Mouse (Mus musculus): ENCODE results near the gene Tcf20.
"Not testable (repeated sequence)": the region's sequence is repeated elsewhere in the genome, so short reads cannot be mapped to it uniquely, and the experiment has no call there.

The Tcf20 gene

DNA sequence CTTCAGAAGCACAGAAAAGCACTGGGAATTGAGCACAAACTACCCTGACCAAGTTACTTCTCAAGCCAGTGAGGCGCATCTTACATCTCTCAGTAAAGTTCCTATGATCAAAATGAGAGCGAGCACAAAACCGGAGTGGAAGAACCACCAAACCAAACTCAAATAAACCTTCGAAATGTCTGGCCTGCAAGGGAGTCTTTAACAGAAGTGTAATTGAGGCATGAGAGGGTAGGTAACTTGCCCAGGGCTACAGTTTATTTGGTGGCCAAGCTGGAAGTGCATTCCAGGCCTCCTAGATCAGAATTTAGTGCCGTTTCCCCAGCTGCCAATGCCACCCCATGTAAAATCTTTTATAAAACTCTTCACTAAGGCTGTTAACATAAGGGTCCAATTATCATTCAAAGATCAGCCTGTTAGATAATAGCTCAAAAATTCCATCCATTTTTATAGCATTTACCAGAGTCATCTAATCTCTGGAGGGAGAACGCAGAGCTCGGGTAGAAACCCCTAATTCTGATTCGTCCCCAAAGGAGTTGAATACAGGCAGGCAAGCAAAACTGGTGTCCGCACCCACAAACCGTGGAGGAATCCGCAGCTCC is 89.4 kb downstream of the Tcf20 start:
- DNase-seq = no peak

DNA sequence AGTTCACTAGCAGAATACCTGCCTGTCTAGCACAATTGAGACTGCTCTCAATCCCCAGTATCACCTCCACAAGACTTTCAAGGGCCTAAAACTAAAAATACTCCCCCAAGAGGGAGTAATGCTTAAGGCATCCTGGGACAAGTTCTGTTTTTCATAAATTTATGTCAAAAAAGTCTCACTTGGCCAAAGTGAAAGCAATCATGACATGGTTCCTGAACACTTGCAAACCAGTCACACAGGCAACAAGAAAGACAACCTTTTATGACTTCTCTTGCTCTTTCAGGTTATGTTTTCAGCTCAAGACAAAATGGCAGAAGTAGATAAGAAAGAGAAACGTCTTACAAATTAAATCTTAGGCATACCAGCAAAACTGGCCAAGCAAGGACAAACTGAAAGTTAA is 91.3 kb downstream of the Tcf20 start:
- no peak for DNase-seq

DNA sequence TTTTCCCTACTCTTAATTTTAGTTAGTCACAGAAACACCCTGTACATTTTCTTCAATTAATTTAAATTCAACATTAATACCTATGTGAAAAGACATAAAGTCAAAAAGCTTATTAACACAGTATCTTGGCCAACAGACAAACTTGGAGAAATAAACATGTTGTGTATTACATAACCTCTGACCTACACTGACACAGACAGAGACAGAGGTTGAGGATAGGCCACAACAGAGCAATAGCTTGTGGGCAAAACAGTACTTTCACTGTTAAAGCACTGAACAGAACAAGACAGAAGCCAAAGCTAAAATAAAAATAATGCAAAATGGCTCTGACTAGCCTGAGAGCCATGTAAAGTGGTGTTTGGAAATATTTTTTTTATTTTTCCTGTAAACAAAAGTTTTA is 97.2 kb downstream of the Tcf20 start:
- DNase-seq = no peak

DNA sequence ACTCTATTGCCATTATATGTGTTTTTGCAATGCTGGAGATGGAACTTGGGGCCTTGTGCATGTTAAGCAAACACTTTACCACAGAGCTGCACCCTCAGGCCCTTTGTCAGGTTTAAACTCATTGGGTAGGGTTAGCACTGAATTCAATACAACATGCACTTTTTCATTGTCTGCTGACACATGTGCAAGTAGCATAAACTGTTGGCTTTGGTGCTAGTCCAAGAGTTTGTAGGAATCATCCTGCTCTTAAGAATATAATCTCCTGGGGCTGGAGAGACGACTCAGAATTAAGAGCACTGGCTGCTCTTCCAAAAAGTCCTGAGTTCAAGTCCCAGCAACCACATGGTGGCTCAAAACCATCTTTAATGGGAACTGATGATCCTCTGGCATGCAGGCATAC is 98.2 kb downstream of the Tcf20 start:
- no peak for DNase-seq

DNA sequence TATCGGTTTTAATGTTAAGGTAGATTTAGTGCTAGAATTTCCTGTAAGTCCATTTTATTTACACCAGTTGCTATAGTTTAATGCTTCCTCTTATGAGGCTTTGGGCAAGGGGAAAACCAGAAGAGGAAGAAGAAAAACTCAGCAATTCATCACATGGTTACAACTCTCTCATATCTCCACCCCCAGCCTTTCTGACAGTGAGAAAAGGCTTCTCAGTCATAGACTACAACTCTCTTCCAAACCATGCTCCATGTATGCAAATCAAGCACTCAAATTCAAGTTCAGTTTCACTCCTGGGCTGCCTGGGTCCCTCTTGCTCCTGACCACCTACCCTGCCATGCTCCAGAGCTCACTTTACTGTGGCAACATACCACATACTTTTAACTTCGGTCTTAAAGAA is 99.2 kb downstream of the Tcf20 start:
- no peak for DNase-seq

DNA sequence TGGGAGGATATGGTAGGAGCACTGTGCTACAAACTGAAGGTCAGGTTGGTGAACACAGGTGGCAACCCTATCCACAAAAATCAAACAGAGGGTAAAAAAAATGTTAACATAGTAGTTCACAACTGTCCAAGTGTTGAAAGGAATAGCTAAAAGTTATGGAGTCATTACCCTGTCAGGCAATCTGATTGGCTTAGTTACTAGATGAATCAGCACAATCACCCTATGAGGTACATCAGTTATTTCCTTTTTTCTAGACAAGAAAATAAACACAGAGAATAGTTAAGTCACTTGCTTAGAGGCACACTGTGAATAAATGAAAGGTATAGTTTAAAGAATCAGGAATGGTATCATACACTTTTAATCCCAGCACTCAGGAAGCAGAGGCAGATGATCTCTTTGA is 110.4 kb downstream of the Tcf20 start:
- DNase-seq = no peak

DNA sequence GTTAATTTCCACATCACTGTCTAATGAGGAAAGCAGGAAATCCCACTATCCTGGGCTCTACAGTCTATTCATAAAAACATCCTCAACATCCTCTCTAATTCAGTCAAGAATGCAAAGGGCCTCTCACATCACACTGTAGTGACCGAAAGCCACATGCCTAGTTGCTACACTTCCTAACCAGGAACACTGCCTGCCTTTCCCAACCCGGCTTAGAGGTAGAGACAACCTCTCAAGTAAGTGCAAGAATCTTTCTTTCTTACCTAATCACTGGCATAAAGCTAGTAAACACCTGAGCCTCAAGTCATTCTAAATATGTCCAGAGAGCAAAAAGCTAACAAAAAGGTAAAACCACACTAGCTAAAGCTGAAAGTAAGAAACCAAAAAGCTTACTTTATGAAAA is 110.8 kb downstream of the Tcf20 start:
- no peak for DNase-seq

DNA sequence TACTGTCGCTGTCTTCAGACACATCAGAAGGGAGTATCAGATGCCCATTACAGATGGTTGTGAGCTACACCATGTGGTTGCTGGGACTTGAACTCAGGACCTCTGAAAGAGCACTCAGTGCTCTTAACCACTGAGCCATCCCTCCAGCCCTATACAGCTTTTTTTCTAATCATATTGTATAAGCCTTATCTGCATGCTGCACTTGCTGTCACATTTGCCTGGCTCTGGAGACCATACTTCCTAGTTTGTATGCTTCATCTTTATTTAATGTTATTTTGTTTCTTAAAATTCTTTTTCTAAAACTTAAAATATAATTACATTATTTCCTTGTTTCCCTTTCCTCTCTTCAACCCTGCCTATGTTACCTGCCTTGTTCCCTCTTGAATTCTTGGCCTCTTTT is 115.6 kb downstream of the Tcf20 start:
- DNase-seq = no peak

DNA sequence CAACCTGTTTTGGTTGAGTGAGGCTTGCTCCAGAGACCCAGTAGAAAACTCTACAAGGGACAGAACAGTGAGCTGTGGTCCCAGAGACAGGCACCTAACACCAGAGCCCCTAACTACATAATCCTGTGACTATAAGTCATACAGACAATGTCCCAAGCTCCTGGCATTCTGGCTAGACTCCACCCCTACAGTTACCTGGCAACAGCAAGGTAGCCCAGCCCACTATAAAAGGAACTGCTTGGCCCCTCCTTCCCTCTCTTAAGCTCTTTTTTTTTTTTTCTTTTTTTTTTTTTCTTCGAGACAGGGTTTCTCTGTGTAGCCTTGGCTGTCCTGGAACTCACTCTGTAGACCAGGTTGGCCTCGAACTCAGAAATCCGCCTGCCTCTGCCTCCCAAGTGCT is 121.4 kb downstream of the Tcf20 start:
- DNase-seq = not testable (repeated sequence)

DNA sequence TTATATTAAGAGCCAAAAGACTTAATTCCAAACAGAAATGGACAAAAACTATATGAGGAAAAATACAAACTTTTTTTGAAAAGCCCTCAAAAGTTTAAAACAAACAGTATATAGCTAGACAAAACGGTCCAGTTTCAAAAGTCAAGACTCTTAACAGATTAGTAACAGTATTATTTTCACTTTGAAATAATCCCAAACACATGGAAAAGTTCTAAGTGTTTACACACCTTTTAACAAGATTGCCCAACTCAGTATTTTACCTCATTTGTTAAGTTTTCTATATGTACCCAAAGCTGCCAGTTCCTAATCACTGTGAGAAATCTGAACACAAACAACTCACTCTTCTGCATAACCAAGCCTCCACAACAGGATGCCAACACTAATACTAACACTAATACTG is 124.0 kb downstream of the Tcf20 start:
- no peak for DNase-seq

DNA sequence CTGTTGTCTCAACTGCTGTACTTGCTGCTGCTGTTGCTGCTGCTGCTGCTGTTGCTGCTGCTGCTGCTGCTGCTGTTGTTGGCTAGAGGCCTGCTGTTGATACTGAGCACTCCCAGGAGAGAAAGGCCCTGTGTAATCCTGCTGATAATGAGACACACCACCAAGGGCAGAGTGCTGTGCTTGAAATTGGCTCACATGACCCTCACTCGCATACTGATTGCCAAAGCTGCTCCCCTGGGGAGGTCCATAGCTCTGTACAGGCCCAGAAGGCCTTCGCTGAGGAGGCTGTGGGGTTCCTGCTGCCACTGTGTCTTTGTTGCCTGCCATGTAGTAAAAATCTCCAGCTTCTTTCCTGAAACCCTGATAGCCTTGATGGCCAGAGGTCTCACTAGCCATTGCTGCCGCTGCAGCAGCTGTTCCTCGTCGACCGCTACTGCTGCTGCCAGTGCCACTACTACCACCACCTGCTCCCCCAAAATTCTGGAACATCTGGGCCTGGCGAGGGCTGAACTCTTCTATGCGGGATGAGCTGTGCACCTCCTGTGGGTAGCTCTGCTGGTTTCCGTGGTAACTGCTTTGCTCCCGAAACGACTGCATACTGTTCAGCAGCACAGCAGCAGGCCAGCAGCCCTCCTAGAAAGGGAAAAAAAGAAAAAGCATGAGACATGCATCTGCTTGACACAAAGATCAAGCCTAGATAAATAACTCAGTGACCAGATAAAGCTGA is 130.9 kb downstream of the Tcf20 start:
- no peak for DNase-seq

DNA sequence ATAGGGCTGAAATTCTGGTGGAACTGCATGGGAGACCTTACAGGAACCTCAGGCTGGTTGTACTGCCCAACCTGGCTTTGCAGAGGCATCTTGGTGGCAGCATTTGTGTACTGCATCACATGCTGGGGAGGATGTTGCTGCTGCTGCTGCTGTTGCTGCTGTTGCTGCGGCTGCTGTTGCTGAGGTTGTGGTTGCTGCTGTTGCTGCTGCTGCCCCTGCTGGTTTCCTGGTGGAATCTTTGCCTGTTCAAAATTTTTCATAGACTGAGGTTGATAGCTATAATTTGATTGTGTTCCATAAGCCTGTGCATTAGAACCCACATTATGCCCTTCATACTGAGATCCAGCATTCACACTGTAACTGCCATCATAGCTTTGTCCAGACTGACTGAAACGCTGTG is 131.6 kb downstream of the Tcf20 start:
- DNase-seq = no peak

DNA sequence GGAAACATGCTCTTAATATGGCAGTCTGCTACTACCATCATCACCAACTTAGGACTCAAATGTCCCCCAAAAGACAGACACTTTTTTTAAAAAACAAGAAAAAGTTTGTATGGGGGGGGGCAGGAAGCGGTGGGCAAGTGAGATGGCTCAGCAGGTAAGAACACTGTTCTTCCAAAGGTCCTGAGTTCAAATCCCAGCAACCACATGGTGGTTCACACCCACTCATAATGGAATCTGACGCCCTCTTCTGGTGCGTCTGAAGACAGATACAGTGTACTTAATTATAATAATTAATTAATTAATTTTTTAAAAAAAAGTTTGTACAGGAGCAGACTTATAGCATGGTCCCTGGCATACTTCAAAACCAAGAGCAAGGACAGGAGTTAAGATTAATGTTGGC is 148.5 kb downstream of the Tcf20 start:
- DNase-seq = no peak

DNA sequence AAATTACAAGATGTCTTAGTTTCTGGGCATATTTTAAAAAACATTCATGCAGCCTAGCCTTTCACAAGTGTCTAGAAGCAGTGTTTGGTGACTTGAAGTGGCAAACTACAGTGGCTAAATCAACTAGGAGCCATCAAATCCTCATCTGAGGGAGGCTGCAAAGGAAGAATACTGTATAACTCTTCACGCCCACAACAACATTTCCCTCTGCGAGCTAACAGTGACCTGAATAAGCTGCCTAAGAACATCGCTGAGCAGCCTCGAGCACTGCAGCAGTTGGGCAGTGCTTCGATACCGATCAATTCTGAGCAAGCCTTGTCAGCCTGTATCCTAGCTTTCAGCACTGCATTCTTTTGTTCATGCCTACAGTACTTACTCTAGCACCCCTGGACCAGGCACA is 157.8 kb downstream of the Tcf20 start:
- DNase-seq = no peak

DNA sequence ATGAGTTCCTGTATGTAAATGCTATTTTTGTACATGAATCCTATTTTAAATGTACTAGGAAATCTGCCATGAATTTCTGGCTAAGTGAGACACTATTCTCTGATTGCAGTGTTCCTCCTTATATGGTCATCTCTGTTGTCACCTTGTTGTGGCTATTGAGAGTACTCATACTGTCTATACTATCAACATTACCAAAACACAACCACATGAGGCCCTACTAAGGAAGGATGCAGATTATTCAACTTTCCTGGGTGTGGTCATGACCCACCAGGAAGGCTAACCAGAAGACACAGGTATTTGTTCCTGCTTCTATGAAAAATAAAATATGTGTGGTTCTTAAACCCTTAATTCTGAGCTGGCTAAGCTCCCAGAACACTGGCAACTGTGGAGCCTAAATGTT is 161.8 kb downstream of the Tcf20 start:
- no peak for DNase-seq

DNA sequence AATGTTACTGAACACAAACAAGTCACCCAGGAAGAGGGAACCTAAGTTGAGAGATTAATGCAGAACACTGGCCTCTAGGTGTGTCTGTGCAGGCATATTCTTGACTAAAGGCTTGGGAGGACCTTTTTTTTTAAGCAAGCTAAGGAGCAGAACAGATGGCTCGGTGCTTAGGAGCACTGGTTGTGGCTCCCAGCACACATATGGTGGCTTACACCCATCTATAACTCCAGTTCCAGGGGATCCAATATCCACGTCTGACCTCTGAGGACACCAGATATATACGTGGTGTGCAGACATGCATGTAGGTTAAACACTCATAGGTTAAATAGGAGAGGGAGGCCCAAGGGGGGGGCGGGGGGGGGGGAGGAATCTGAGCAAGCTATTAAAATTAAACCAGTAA is 165.3 kb downstream of the Tcf20 start:
- no peak for DNase-seq

DNA sequence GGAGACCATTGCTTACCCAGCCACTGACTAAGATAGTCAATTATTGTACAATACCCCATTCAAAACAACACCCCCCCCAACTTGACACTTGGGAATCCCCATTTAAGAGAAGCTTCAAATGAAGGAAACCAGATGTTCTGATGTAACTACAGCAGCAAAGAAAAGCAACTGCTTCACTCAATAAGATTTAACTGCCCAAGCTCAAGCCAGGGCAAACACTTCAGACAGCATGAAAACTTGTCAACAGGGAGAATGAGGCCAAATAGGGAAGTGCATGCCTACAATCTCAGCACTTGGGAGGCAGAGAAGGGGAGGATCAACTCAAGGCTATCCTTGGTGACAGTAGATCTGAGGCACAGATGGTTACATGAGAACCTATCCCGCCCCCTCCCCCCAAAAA is 166.0 kb downstream of the Tcf20 start:
- no peak for DNase-seq

DNA sequence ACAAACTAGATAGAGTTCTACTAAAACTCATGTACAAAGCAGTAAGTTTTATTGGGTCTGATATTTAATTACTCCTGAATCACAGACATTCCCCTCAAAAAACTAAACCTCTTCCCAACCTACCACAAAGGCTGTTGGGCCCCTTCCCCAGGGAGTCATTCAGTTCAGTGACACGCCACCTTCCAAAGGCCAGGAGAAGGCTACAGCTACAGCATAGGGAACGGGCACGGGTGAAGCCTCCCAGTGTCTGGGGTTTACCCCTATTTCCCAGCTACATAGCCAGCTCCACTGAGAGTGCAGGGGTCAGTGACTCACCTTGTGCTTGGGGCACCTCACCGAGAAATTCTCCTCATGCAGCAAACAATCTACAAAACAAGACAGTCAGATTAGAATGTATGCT is 172.4 kb downstream of the Tcf20 start:
- DNase-seq = no peak

DNA sequence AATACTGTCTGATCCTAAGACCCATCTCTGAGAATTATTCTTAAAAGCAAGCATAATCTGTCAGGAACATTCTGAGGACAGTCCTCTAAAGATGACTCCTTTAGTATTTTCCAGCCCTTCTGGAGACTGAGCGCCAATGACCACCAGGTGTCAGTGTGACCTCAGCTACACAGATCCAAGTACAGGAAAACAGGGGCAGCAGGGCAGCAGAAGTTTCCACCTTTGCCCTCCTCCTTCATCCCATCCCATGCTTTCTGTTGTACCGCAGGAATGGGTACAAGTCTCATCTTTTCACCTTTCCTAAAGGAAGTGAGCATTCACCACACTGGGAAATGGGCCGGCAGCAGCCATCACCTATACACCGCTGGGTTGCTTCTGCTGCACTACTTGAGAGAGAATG is 172.9 kb downstream of the Tcf20 start:
- peak; percentile 28 for DNase-seq

DNA sequence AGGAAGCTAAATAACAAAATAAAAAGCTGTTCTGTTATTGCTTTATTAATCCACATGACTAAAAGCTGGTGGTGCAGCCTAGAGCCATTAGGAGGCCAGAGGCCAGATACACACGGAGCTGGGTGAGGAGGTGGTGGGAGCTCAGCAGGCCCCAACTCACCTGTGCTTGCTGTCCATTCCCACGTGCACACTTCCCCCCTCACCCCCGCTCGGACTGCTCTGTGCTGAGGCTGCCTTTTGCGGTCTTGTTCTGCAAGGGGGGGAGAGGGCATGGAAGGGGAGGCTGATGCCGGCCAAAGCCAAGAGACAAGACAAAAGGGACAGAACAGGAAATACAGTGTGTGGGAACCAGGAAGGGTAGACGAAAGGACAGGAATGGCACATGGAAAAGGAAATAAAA is 173.4 kb downstream of the Tcf20 start:
- DNase-seq = no peak

DNA sequence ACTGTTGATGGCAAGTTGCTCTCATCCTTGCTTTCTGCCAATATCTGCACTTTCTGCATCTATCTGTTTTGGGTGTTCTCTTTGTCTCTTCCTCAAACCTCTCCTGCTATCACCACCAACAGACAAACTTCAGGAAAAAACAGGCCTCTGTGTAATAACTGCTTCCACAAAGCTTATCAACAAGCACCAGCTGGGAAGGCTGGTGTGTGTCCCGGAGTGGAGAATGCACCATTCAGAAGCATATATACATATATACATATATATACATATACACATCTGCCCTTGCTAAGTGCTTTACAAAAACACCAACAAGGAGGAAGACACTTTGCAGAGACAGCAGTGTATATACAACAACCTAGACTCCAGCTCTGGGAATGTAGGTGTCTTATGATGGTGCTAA is 177.1 kb downstream of the Tcf20 start:
- DNase-seq = no peak

DNA sequence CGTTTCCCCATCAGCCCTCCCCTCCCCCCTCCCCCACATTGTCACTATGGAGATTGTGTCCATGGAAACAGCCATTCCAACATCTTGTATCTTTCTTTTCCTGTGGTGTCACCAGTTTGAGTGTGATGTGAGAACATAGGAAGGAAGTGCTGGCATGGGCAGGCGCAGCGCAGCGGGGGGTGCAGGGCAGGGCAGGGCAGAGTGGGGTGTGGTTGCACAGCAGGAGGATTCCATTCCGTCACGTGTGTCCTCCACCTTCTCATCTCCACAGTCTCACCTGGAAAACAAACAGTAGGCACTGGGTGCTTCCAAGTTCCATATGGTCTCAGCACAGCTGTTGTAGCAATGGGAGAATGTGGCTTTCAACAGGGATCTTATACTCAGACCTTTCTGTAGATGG is 178.2 kb downstream of the Tcf20 start:
- no peak for DNase-seq

DNA sequence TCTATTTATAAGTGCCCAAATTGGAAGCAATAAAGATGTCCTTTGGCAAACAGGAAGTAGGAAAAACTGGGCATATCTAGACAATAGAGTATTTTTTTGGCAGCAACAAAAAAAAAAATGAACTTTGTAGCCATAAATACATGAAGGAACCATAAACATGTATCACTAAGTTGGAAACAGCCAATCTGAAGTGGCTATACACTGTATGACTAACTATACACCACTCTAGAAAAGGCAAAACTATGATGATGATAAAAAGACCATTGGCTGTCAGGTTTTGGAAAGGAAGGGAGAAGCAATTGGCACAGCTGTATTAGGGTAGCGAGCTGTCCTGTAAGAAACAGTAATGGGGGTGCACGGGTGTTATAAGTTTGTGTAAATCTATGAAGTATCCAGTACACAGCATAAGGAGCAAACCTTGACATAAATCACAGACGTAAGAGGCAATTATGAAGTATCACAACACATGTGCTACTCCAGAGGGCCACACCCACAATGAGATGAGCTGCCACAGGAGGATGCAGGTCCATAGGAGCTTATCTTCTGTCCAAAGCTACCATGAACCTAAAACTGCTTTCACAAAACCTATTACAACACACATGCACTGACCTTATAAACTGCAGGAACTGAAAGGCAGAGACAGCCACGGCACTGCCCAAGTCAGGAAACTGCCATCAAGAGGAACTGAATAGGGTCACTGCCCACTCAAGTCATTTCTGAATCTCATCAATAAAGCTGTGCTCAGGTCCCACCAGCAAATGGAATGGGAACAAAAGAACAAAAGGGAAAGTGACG is 180.5 kb downstream of the Tcf20 start:
- no peak for DNase-seq
